Mouse (Mus musculus): ENCODE data around the gene Npas4. TPM values are rescaled to one million over a fixed set of nuclear protein-coding genes. Genes with fewer than 3 reads are reported as not detected.

The Npas4 gene
- polyA plus RNA-seq (2012; rRNA removed; ENCODE audit: low replicate concordance), result 0.47 and 0.59 TPM in 2 replicates

GRCm38 (mm10) chr19:4990256-4990625, at the start of gene Npas4:
Npas4 (minus strand) TSS chr19:4990316.

GRCm38 (mm10) chr19:5038709-5039156, 48.6 kb upstream of the Npas4 start, which contains the start of the genes B4gat1 and AC124502.3:
B4gat1 (plus strand) TSS chr19:5038826.
AC124502.3 (plus strand) TSS chr19:5038891.

GRCm38 (mm10) chr19:5023621-5024479, 33.7 kb upstream of the Npas4 start, which contains the start of gene Slc29a2:
Slc29a2 (plus strand) TSS chr19:5023860.

GRCm38 (mm10) chr19:4961928-4962601, 28.1 kb downstream of the Npas4 start, which contains the start of gene Mrpl11:
Mrpl11 (plus strand) TSS chr19:4962147.

GRCm38 (mm10) chr19:4942551-4943252, 47.4 kb downstream of the Npas4 start, which contains the start of gene Peli3:
Peli3 (minus strand) TSS chr19:4943127.

Other genes starting within 250 kb of the Npas4 start
- gene Rbm4b, start 233.8 kb downstream of the Npas4 start, polyA plus RNA-seq (2012; rRNA removed; ENCODE audit: low replicate concordance), result 7.6 and 8.1 TPM in 2 replicates
- gene Rbm4, start 196.4 kb downstream of the Npas4 start, polyA plus RNA-seq (2012; rRNA removed; ENCODE audit: low replicate concordance), result 30.1 and 37.6 TPM in 2 replicates
- gene Gm21992, start 178.7 kb downstream of the Npas4 start, polyA plus RNA-seq (2012; rRNA removed; ENCODE audit: low replicate concordance), result 16.6 and 27.0 TPM in 2 replicates
- gene Rbm14, start 178.7 kb downstream of the Npas4 start, polyA plus RNA-seq (2012; rRNA removed; ENCODE audit: low replicate concordance), result 47.0 and 81.2 TPM in 2 replicates
- gene Ccs, start 151.0 kb downstream of the Npas4 start, polyA plus RNA-seq (2012; rRNA removed; ENCODE audit: low replicate concordance), result 28.5 and 29.5 TPM in 2 replicates
- 0.07 TPM in 1 of 2 replicates, not detected in the other for gene Ccdc87, start 150.9 kb downstream of the Npas4 start, polyA plus RNA-seq (2012; rRNA removed; ENCODE audit: low replicate concordance)
- gene Ctsf, start 135.2 kb downstream of the Npas4 start, polyA plus RNA-seq (2012; rRNA removed; ENCODE audit: low replicate concordance), result 103 and 209 TPM in 2 replicates
- 0.54 and 894 TPM in 2 replicates for gene Actn3, start 112.4 kb downstream of the Npas4 start, polyA plus RNA-seq (2012; rRNA removed; ENCODE audit: low replicate concordance)
- gene Zdhhc24, start 111.6 kb downstream of the Npas4 start, polyA plus RNA-seq (2012; rRNA removed; ENCODE audit: low replicate concordance), result 29.8 and 33.4 TPM in 2 replicates
- gene Bbs1, start 83.7 kb downstream of the Npas4 start, polyA plus RNA-seq (2012; rRNA removed; ENCODE audit: low replicate concordance), result 2.7 and 4.2 TPM in 2 replicates
- 87.1 and 105 TPM in 2 replicates for gene Dpp3, start 62.0 kb downstream of the Npas4 start, polyA plus RNA-seq (2012; rRNA removed; ENCODE audit: low replicate concordance)
- gene Peli3, start 47.2 kb downstream of the Npas4 start, polyA plus RNA-seq (2012; rRNA removed; ENCODE audit: low replicate concordance), result 6.9 and 8.4 TPM in 2 replicates
- 19.5 and 24.0 TPM in 2 replicates for gene Mrpl11, start 28.2 kb downstream of the Npas4 start, polyA plus RNA-seq (2012; rRNA removed; ENCODE audit: low replicate concordance)
- gene Slc29a2, start 33.5 kb upstream of the Npas4 start, polyA plus RNA-seq (2012; rRNA removed; ENCODE audit: low replicate concordance), result 8.9 and 19.4 TPM in 2 replicates
- gene B4gat1, start 48.5 kb upstream of the Npas4 start, polyA plus RNA-seq (2012; rRNA removed; ENCODE audit: low replicate concordance), result 33.1 and 40.6 TPM in 2 replicates
- 0.11 and 0.20 TPM in 2 replicates for gene AC124502.3, start 48.6 kb upstream of the Npas4 start, polyA plus RNA-seq (2012; rRNA removed; ENCODE audit: low replicate concordance)
- 31.7 and 37.6 TPM in 2 replicates for gene Brms1, start 51.0 kb upstream of the Npas4 start, polyA plus RNA-seq (2012; rRNA removed; ENCODE audit: low replicate concordance)
- 11.1 and 16.2 TPM in 2 replicates for gene Rin1, start 60.2 kb upstream of the Npas4 start, polyA plus RNA-seq (2012; rRNA removed; ENCODE audit: low replicate concordance)
- 119 and 148 TPM in 2 replicates for gene Cd248, start 77.8 kb upstream of the Npas4 start, polyA plus RNA-seq (2012; rRNA removed; ENCODE audit: low replicate concordance)
- 0.20 and 0.41 TPM in 2 replicates for gene Tmem151a, start 95.2 kb upstream of the Npas4 start, polyA plus RNA-seq (2012; rRNA removed; ENCODE audit: low replicate concordance)
- 170 and 227 TPM in 2 replicates for gene Yif1a, start 98.2 kb upstream of the Npas4 start, polyA plus RNA-seq (2012; rRNA removed; ENCODE audit: low replicate concordance)
- 0.96 and 3.2 TPM in 2 replicates for gene Cnih2, start 108.2 kb upstream of the Npas4 start, polyA plus RNA-seq (2012; rRNA removed; ENCODE audit: low replicate concordance)
- gene Rab1b, start 116.8 kb upstream of the Npas4 start, polyA plus RNA-seq (2012; rRNA removed; ENCODE audit: low replicate concordance), result 267 and 345 TPM in 2 replicates
- 44.4 and 46.1 TPM in 2 replicates for gene Klc2, start 128.2 kb upstream of the Npas4 start, polyA plus RNA-seq (2012; rRNA removed; ENCODE audit: low replicate concordance)